Mouse (Mus musculus): ENCODE results near the gene Ciz1. TPM values are rescaled to one million over a fixed set of nuclear protein-coding genes. Genes with fewer than 3 reads are reported as not detected.
A peak's percentile ranks its signal among the peaks of the same experiment; 100 is the strongest.

Gene Ciz1
- polyA plus RNA-seq, 1 experiment: 275 TPM

GRCm38 (mm10) chr2:32307941-32308760, 44.0 kb upstream of the Ciz1 start:
- no peak overlapping the region for H3K4me3 ChIP-seq (ENCODE audit: low read depth, low read length)
- H3K4me1 ChIP-seq (ENCODE audit: control insufficient read depth, insufficient read depth, insufficient read length, low read length): peaks cover 2% of the 10 kb centered on the region; the same call in 1 of the 2 replicates
- H3K36me3 ChIP-seq (ENCODE audit: control insufficient read depth, insufficient read depth, low read length): peaks cover 50% of the 10 kb centered on the region
- H3K27ac ChIP-seq (ENCODE audit: insufficient read depth, low read depth, low read length): no peak overlapping the region
- H3K27me3 ChIP-seq (ENCODE audit: control insufficient read depth, insufficient read depth, low read length): no peaks in the 10 kb centered on the region
- peak; percentile 87; the same call in 1 of the 2 replicates for TF ChIP-seq CTCF (IDR thresholded peaks at IDR 0.05; ENCODE audit: extremely low read depth, insufficient read length, insufficient replicate concordance, low read depth, low read length)
- no peak for TF ChIP-seq POLR2A (IDR thresholded peaks at IDR 0.05; ENCODE audit: low read depth, low read length)
- 61% methylated on average over 8 of the region's 8 CpGs for WGBS

DNA sequence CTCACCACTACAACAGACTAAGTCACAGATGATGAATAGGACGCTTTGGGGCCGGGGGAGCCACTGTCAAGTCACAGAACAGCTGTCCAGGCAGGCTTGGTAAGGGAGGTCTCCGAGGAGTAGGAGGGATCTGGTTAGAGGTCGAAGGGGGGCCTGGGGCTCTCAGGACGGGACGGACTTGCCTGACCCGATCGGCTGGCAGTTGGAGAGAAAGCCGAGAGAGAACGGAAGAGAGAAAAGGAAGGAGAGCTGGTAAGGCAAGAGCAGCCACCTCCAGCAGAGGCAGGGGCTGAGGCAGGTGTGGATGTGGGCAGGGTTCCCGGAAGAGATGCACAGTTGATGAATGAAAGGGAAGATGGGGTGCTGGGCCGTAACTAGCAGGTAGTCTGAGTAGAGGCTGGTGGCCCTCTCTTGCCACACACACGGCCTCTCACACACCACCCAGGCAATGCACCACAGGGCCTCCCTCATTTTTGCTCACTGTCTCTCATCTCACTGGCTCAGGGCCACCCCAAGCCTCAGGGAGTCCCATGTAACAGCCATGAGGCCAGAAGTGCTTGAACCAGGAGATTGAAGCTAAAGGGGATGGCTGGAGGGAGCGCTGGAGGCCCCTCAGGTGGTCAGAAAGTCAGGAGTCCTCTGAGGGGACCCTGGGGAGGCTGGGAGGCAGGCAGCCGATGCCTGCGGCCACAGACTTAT, 43.1 kb upstream of the Ciz1 start:
- no peak for TF ChIP-seq CTCF (IDR thresholded peaks at IDR 0.05; ENCODE audit: extremely low read depth, insufficient read length, insufficient replicate concordance, low read depth, low read length)
- no peak for TF ChIP-seq POLR2A (IDR thresholded peaks at IDR 0.05; ENCODE audit: low read depth, low read length)
- Histone ChIP-seq H3K27me3 (ENCODE audit: control insufficient read depth, insufficient read depth, low read length) (no peaks in the 10 kb centered on the region), H3K4me1 (ENCODE audit: control insufficient read depth, insufficient read depth, insufficient read length, low read length) (peaks cover 2% of the 10 kb centered on the region; the same call in 1 of the 2 replicates), H3K36me3 (ENCODE audit: control insufficient read depth, insufficient read depth, low read length) (peaks cover 41% of the 10 kb centered on the region), H3K27ac (ENCODE audit: insufficient read depth, low read depth, low read length) (no peak overlapping the region), H3K4me3 (ENCODE audit: low read depth, low read length) (no peak overlapping the region)
- WGBS: 91% methylated on average over 16 of the region's 16 CpGs

- H3K27ac ChIP-seq (ENCODE audit: insufficient read depth, low read depth, low read length): no peak overlapping the region
- H3K36me3 ChIP-seq (ENCODE audit: control insufficient read depth, insufficient read depth, low read length): peaks cover 32% of the 10 kb centered on the region
- peaks cover 2% of the 10 kb centered on the region; the same call in 1 of the 2 replicates for H3K4me1 ChIP-seq (ENCODE audit: control insufficient read depth, insufficient read depth, insufficient read length, low read length)
- H3K27me3 ChIP-seq (ENCODE audit: control insufficient read depth, insufficient read depth, low read length): no peaks in the 10 kb centered on the region
- 91% methylated on average over 18 of the region's 18 CpGs for WGBS
- no peak overlapping the region for H3K4me3 ChIP-seq (ENCODE audit: low read depth, low read length)
- TF ChIP-seq POLR2A (IDR thresholded peaks at IDR 0.05; ENCODE audit: low read depth, low read length) (no peak), CTCF (IDR thresholded peaks at IDR 0.05; ENCODE audit: extremely low read depth, insufficient read length, insufficient replicate concordance, low read depth, low read length) (no peak)
Measured at GRCm38 (mm10) chr2:32310096-32310845, 41.9 kb upstream of the Ciz1 start.

DNA sequence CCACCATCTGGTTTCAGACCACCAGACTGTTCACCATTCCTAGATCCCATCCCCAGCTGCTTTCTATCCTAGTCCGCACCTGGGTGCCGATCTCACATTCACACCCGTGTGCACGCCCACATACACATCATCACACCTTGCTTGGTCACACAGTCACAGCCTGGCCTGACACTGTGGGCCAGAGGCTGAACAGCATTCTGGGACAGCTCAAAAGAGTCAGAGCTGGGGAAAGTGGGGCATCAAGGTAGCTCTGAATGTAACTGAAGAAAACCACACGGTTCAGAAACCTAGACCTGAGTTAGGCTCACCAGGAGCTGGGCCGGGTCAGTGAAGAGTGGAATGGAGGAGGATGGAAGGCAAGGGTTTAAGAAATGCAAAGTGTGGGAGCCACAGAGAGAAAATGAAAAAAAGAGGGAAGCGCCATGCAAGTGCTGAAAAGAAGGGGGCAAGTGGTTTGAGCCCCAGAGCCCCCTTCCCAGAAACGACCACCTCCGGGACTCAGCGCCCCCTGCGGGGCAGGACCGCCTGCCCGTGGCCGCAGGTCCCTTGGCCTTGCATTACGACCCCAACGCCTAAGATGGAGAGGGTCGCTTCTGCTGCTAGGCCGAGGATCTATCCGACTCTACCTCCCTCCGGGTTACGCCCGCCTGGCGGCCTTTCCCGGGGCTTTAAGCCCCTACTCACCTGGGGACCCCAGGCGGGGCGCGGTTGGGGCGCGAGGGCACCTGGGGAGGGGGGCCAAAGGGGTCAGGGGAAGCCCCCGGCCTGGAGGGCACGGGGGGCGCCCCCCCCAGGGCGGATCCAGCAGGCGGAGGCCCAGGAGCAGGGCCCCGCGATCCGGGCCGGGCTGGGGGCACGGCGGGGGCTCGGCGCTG, 40.4 kb upstream of the Ciz1 start:
- Histone ChIP-seq H3K27ac (ENCODE audit: insufficient read depth, low read depth, low read length) (no peak overlapping the region), H3K36me3 (ENCODE audit: control insufficient read depth, insufficient read depth, low read length) (peaks cover 18% of the 10 kb centered on the region; the same call in 1 of the 2 replicates), H3K27me3 (ENCODE audit: control insufficient read depth, insufficient read depth, low read length) (no peaks in the 10 kb centered on the region), H3K4me1 (ENCODE audit: control insufficient read depth, insufficient read depth, insufficient read length, low read length) (peaks cover 2% of the 10 kb centered on the region; the same call in 1 of the 2 replicates), H3K4me3 (ENCODE audit: low read depth, low read length) (peak overlapping the region; percentile 38)
- WGBS: 52% methylated on average over 42 of the region's 42 CpGs
- TF ChIP-seq CTCF (IDR thresholded peaks at IDR 0.05; ENCODE audit: extremely low read depth, insufficient read length, insufficient replicate concordance, low read depth, low read length) (no peak), POLR2A (IDR thresholded peaks at IDR 0.05; ENCODE audit: low read depth, low read length) (no peak)

- no peaks in the 10 kb centered on the region for H3K27me3 ChIP-seq (ENCODE audit: control insufficient read depth, insufficient read depth, low read length)
- H3K4me1 ChIP-seq (ENCODE audit: control insufficient read depth, insufficient read depth, insufficient read length, low read length): peaks cover 2% of the 10 kb centered on the region; the same call in 1 of the 2 replicates
- peaks cover 13% of the 10 kb centered on the region; the same call in 1 of the 2 replicates for H3K36me3 ChIP-seq (ENCODE audit: control insufficient read depth, insufficient read depth, low read length)
- 38% methylated on average over 56 of the region's 56 CpGs for WGBS
- TF ChIP-seq POLR2A (IDR thresholded peaks at IDR 0.05; ENCODE audit: low read depth, low read length): no peak
- no peak for TF ChIP-seq CTCF (IDR thresholded peaks at IDR 0.05; ENCODE audit: extremely low read depth, insufficient read length, insufficient replicate concordance, low read depth, low read length)
- no peak overlapping the region for H3K27ac ChIP-seq (ENCODE audit: insufficient read depth, low read depth, low read length)
- H3K4me3 ChIP-seq (ENCODE audit: low read depth, low read length): peak overlapping the region; percentile 38
Measured at GRCm38 (mm10) chr2:32312318-32312964, 39.7 kb upstream of the Ciz1 start.

DNA sequence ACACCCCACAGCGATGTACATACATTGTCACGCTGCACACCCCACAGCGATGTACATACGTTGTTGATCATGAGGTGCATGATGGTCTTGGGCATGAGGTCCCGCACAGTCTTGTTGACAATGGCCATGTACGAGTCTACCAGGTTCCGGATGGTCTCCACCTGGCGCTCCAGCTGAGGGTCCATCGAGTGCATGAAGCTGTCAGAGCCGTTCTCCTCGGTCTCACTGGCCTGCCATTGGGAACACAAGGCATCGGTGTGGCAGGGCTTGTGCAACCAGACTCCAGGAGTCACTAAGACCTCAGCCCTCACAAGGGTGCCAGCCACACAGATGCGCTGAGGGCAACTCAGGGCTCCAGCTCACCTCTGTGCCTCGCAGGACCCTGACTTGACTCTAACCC, 37.3 kb upstream of the Ciz1 start:
- TF ChIP-seq CTCF (IDR thresholded peaks at IDR 0.05; ENCODE audit: extremely low read depth, insufficient read length, insufficient replicate concordance, low read depth, low read length): no peak
- TF ChIP-seq POLR2A (IDR thresholded peaks at IDR 0.05; ENCODE audit: low read depth, low read length): no peak
- no peak overlapping the region for H3K4me3 ChIP-seq (ENCODE audit: low read depth, low read length)
- 95% methylated on average over 14 of the region's 14 CpGs for WGBS
- H3K27me3 ChIP-seq (ENCODE audit: control insufficient read depth, insufficient read depth, low read length): no peaks in the 10 kb centered on the region
- H3K36me3 ChIP-seq (ENCODE audit: control insufficient read depth, insufficient read depth, low read length): peaks cover 4% of the 10 kb centered on the region; the same call in 1 of the 2 replicates
- H3K4me1 ChIP-seq (ENCODE audit: control insufficient read depth, insufficient read depth, insufficient read length, low read length): peaks cover 2% of the 10 kb centered on the region; the same call in 1 of the 2 replicates
- no peak overlapping the region for H3K27ac ChIP-seq (ENCODE audit: insufficient read depth, low read depth, low read length)
